Mouse (Mus musculus): ENCODE measurements around the gene Prkag1. TPM values are rescaled to one million over a fixed set of nuclear protein-coding genes. Genes with fewer than 3 reads are reported as not detected.

The Prkag1 gene
- 98.5 and 100 TPM in 2 replicates for polyA plus RNA-seq (2015; fragmentation: Nextera tagmentation; extraction: Ambion mirVana)

GRCm38 (mm10) chr15:98830736-98831683, at the start of gene Prkag1:
TSS of gene Prkag1 (minus strand) at chr15:98831521.
- H3K27ac ChIP-seq = peak within 1 kb of the TSS; percentile 94
- peaks cover 34% of the 10 kb centered on the region for H3K4me1 ChIP-seq
- H3K9ac ChIP-seq = peak within 1 kb of the TSS; percentile 81
- no peaks in the 10 kb centered on the region for H3K9me3 ChIP-seq (replicated peaks)
- H3K4me2 ChIP-seq = peak within 1 kb of the TSS; percentile 63
- peak within 1 kb of the TSS; percentile 68 for H3K4me3 ChIP-seq (replicated peaks)
- H3K36me3 ChIP-seq = peaks cover 50% of the 10 kb centered on the region
- H3K27me3 ChIP-seq = no peaks in the 10 kb centered on the region
- peak; percentile 95 for ATAC-seq (replicated peaks; ENCODE audit: low FRiP score)
- under 1% methylated on average over 64 of the region's 66 CpGs for WGBS

GRCm38 (mm10) chr15:98877331-98877730, 46.0 kb upstream of the Prkag1 start:
- H3K9ac ChIP-seq = no peak overlapping the region
- H3K4me2 ChIP-seq = no peak overlapping the region
- H3K4me1 ChIP-seq = peaks cover 28% of the 10 kb centered on the region
- H3K4me3 ChIP-seq (replicated peaks) = no peak overlapping the region
- H3K9me3 ChIP-seq (replicated peaks) = no peaks in the 10 kb centered on the region
- H3K27ac ChIP-seq = no peak overlapping the region
- H3K27me3 ChIP-seq = no peaks in the 10 kb centered on the region
- ATAC-seq (replicated peaks; ENCODE audit: low FRiP score) = no peak
- 20% methylated on average over 3 of the region's 3 CpGs for WGBS
- H3K36me3 ChIP-seq = peaks cover 11% of the 10 kb centered on the region; the same call in 1 of the 2 replicates

- WGBS = 1% methylated on average over 51 of the region's 51 CpGs
These were observed 40.9 kb upstream of the Prkag1 start for GRCm38 (mm10) chr15:98871916-98872888.

GRCm38 (mm10) chr15:98871070-98871915, 40.0 kb upstream of the Prkag1 start, which contains the start of gene Kmt2d:
TSS of gene Kmt2d (minus strand) at chr15:98871204.
- Histone ChIP-seq H3K9me3 (replicated peaks) (no peaks in the 10 kb centered on the region), H3K27me3 (no peaks in the 10 kb centered on the region), H3K4me3 (replicated peaks) (peak within 1 kb of the TSS; percentile 99), H3K4me1 (peaks cover 42% of the 10 kb centered on the region), H3K27ac (peak within 1 kb of the TSS; percentile 98), H3K36me3 (peaks cover 4% of the 10 kb centered on the region), H3K4me2 (peak within 1 kb of the TSS; percentile 97), H3K9ac (peak within 1 kb of the TSS; percentile 99)
- peak; percentile 69 for ATAC-seq (replicated peaks; ENCODE audit: low FRiP score)
- WGBS = under 1% methylated on average over 70 of the region's 94 CpGs

More at GRCm38 (mm10) chr15:98871916-98872888, 40.9 kb upstream of the Prkag1 start:
- peak overlapping the region; percentile 99 for H3K9ac ChIP-seq
- no peaks in the 10 kb centered on the region for H3K36me3 ChIP-seq
- H3K4me2 ChIP-seq = peak overlapping the region; percentile 97
- peak; percentile 80 for ATAC-seq (replicated peaks; ENCODE audit: low FRiP score)
- H3K27me3 ChIP-seq = no peaks in the 10 kb centered on the region
- peaks cover 38% of the 10 kb centered on the region for H3K4me1 ChIP-seq
- H3K9me3 ChIP-seq (replicated peaks) = no peaks in the 10 kb centered on the region
- H3K4me3 ChIP-seq (replicated peaks) = peak overlapping the region; percentile 99
- peak overlapping the region; percentile 98 for H3K27ac ChIP-seq

- Histone ChIP-seq H3K4me1 (peaks cover 42% of the 10 kb centered on the region), H3K27ac (peak overlapping the region; percentile 98), H3K36me3 (peaks cover 13% of the 10 kb centered on the region), H3K9me3 (replicated peaks) (no peaks in the 10 kb centered on the region), H3K9ac (peak overlapping the region; percentile 99), H3K4me3 (replicated peaks) (peak overlapping the region; percentile 99), H3K27me3 (no peaks in the 10 kb centered on the region), H3K4me2 (peak overlapping the region; percentile 97)
- ATAC-seq (replicated peaks; ENCODE audit: low FRiP score) = no peak
- under 1% methylated on average over 16 of the region's 16 CpGs for WGBS
These were observed 39.1 kb upstream of the Prkag1 start for GRCm38 (mm10) chr15:98870179-98871069.

- no peaks in the 10 kb centered on the region for H3K9me3 ChIP-seq (replicated peaks)
- WGBS = 6% methylated on average over 8 of the region's 8 CpGs
- peak overlapping the region; percentile 97 for H3K4me2 ChIP-seq
- H3K9ac ChIP-seq = peak overlapping the region; percentile 99
- peak overlapping the region; percentile 98 for H3K27ac ChIP-seq
- ATAC-seq (replicated peaks; ENCODE audit: low FRiP score) = no peak
- H3K4me3 ChIP-seq (replicated peaks) = peak overlapping the region; percentile 99
- H3K27me3 ChIP-seq = no peaks in the 10 kb centered on the region
- H3K36me3 ChIP-seq = peaks cover 22% of the 10 kb centered on the region
- H3K4me1 ChIP-seq = peaks cover 42% of the 10 kb centered on the region
These were observed 38.2 kb upstream of the Prkag1 start for GRCm38 (mm10) chr15:98869342-98870178.

GRCm38 (mm10) chr15:98868346-98869063, 37.2 kb upstream of the Prkag1 start:
- Histone ChIP-seq H3K27ac (peak overlapping the region; percentile 98; the same call in 1 of the 2 replicates), H3K27me3 (no peaks in the 10 kb centered on the region), H3K4me2 (peak overlapping the region; percentile 97), H3K9ac (peak overlapping the region; percentile 99), H3K4me3 (replicated peaks) (peak overlapping the region; percentile 99), H3K4me1 (peaks cover 42% of the 10 kb centered on the region), H3K36me3 (peaks cover 32% of the 10 kb centered on the region), H3K9me3 (replicated peaks) (no peaks in the 10 kb centered on the region)
- no peak for ATAC-seq (replicated peaks; ENCODE audit: low FRiP score)
- 32% methylated on average over 11 of the region's 11 CpGs for WGBS

GRCm38 (mm10) chr15:98867321-98867720, 36.0 kb upstream of the Prkag1 start:
- peaks cover 44% of the 10 kb centered on the region for H3K36me3 ChIP-seq
- H3K4me3 ChIP-seq (replicated peaks) = 0 out of 2 replicates have a peak overlapping the region, but pooled peaks have one; percentile 99
- no peak overlapping the region for H3K27ac ChIP-seq
- peak overlapping the region; percentile 97 for H3K4me2 ChIP-seq
- no peaks in the 10 kb centered on the region for H3K9me3 ChIP-seq (replicated peaks)
- H3K4me1 ChIP-seq = peaks cover 33% of the 10 kb centered on the region
- H3K27me3 ChIP-seq = no peaks in the 10 kb centered on the region
- H3K9ac ChIP-seq = no peak overlapping the region
- ATAC-seq (replicated peaks; ENCODE audit: low FRiP score) = no peak
- 54% methylated on average over 6 of the region's 6 CpGs for WGBS

- no peak overlapping the region for H3K9ac ChIP-seq
- H3K4me1 ChIP-seq = peaks cover 33% of the 10 kb centered on the region
- no peak overlapping the region for H3K4me2 ChIP-seq
- no peaks in the 10 kb centered on the region for H3K9me3 ChIP-seq (replicated peaks)
- no peak overlapping the region for H3K27ac ChIP-seq
- no peaks in the 10 kb centered on the region for H3K27me3 ChIP-seq
- WGBS = 93% methylated on average over 5 of the region's 5 CpGs
- H3K36me3 ChIP-seq = peaks cover 52% of the 10 kb centered on the region
- H3K4me3 ChIP-seq (replicated peaks) = no peak overlapping the region
- ATAC-seq (replicated peaks; ENCODE audit: low FRiP score) = no peak
These were observed 35.2 kb upstream of the Prkag1 start for GRCm38 (mm10) chr15:98866501-98866900.

Measured in kidney, embryonic 15.5 days (tissue).